Mouse (Mus musculus) hindbrain, embryonic 15.5 days (tissue): Measurements from ENCODE around the gene Gna14. TPM values are rescaled to one million over a fixed set of nuclear protein-coding genes. Genes with fewer than 3 reads are reported as not detected.

ENCODE experiments used
- ATAC-seq: fragments of 200-750 bp; cut with Nextera tagmentation; 2 replicates; pipeline ENCODE4 v1.8.0; 2017; ENCODE audit warnings: low read depth, moderate number of reproducible peaks, moderate TSS enrichment; ENCODE audit not compliant: low FRiP score
- H3K27ac ChIP-seq: fragments of 300-500 bp; sonication (generic); replicated peaks from 2 replicates; pipeline ENCODE4 v1.5.1; 2015; ENCODE audit warnings: mild to moderate bottlenecking, inconsistent platforms
- H3K27me3 ChIP-seq: fragments of 300-500 bp; sonication (generic); 2 replicates; pipeline ENCODE4 v1.6.1; 2015; ENCODE audit warnings: control low read depth, inconsistent platforms
- H3K36me3 ChIP-seq: fragments of 300-500 bp; sonication (generic); 2 replicates; pipeline ENCODE4 v1.6.1; 2015; ENCODE audit warnings: control low read depth, inconsistent platforms
- H3K4me1 ChIP-seq: fragments of 300-500 bp; sonication (generic); replicated peaks from 2 replicates; pipeline ENCODE4 v1.6.1; 2015; ENCODE audit warnings: control low read depth, inconsistent platforms
- H3K4me2 ChIP-seq: fragments of 300-500 bp; sonication (generic); 2 replicates; pipeline ENCODE4 v1.6.1; 2015; ENCODE audit warnings: moderate library complexity, mild to moderate bottlenecking, inconsistent platforms
- H3K4me3 ChIP-seq: fragments of 300-500 bp; sonication (generic); 2 replicates; pipeline ENCODE4 v1.5.1; 2015; ENCODE audit warnings: mild to moderate bottlenecking, inconsistent platforms
- H3K9ac ChIP-seq: fragments of 300-500 bp; sonication (generic); 2 replicates; pipeline ENCODE4 v1.6.1; 2015; ENCODE audit warnings: inconsistent platforms
- H3K9me3 ChIP-seq: fragments of 300-500 bp; sonication (generic); 2 replicates; pipeline ENCODE4 v1.6.1; 2016; ENCODE audit warnings: control low read depth, inconsistent platforms
- WGBS: fragments of 180-500 bp; shearing (Covaris S2); methylation state at CpG from one replicate; pipeline ENCODE4 v1.1.7; 2015; 5-methylcytosine and 5-hydroxymethylcytosine counted together
- polyA plus RNA-seq: library from polyadenylated mRNA; unstranded; fragments of >200 nt; fragmentation: Nextera tagmentation; extraction: Ambion mirVana; gene quantifications from 2 replicates; pipeline ENCODE4 v1.2.1, GENCODE M21; 2015

Gene Gna14
- polyA plus RNA-seq, 1 experiment from 2014 or later: 0.60 TPM

DNA sequence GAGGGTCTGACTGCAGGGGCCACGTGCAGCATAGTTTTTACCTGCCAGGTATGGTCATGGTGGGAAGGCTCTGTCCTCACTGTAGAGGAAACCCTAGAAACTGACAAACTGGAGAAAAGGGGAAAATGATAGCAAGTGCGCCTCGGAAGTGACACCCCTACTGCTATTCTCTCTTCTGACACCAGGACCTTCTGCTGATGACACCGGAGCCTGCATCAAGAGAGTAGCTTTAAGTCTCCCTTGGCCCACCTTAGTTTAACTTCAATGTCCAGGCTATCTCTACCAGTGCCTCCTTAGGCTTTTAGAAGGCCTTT is 1.6 kb downstream of the Gna14 start:
- Histone ChIP-seq H3K27me3 (peaks cover 35% of the 10 kb centered on the region), H3K9me3 (no peaks in the 10 kb centered on the region), H3K27ac (no peak overlapping the region), H3K4me3 (no peak overlapping the region), H3K4me2 (peak overlapping the region; percentile 56), H3K4me1 (peaks cover 20% of the 10 kb centered on the region), H3K9ac (no peak overlapping the region), H3K36me3 (no peaks in the 10 kb centered on the region)
- ATAC-seq: no peak
- WGBS: 30% methylated on average over 4 of the region's 4 CpGs

DNA sequence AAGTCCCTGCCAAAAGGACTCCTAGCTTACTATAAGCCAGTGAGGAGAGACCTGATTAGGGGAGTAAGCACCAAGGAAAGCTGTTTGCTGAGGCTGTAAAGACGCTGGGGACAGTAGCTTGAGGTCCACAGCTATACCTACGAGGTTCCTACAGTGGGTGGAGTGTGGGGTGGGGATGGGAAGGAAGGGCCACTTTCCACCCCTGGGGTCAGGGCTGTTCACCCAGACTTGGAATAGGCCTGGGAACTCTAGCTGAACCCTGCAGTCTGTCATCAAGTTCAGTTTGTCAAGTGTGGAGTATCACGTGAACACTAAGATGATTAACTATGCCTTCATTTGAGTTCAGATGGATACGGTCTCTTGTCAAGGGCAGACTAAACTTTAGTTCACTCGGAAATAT is 2.3 kb downstream of the Gna14 start:
- H3K4me1 ChIP-seq: peaks cover 20% of the 10 kb centered on the region
- WGBS: 72% methylated on average over 5 of the region's 5 CpGs
- H3K4me3 ChIP-seq: no peak overlapping the region
- H3K4me2 ChIP-seq: no peak overlapping the region
- H3K9ac ChIP-seq: no peak overlapping the region
- no peak for ATAC-seq
- H3K36me3 ChIP-seq: no peaks in the 10 kb centered on the region
- no peak overlapping the region for H3K27ac ChIP-seq
- peaks cover 35% of the 10 kb centered on the region for H3K27me3 ChIP-seq
- no peaks in the 10 kb centered on the region for H3K9me3 ChIP-seq

DNA sequence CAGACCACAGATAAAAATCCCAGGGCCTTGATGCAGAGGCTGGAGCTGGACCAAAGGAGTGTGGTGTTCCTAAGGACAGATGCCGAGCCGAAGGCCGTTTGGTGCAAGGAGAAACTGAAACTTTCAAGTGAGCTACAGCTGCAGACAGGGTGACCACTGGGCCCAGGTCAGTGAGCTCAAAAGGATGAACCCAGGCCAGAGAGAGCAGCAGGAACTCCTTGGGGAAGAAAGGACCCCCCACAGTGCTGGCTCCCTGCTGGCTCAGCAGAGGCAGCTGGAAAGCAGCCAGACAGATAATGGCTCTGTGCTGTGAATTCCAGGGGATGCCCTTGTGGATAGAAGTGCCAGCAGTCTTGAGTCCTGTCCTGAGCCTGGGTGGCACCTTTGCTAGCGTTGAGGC is 3.7 kb downstream of the Gna14 start:
- peaks cover 34% of the 10 kb centered on the region for H3K27me3 ChIP-seq
- H3K4me1 ChIP-seq: peaks cover 20% of the 10 kb centered on the region
- 56% methylated on average over 4 of the region's 4 CpGs for WGBS
- no peaks in the 10 kb centered on the region for H3K9me3 ChIP-seq
- no peak for ATAC-seq
- no peak overlapping the region for H3K27ac ChIP-seq
- H3K9ac ChIP-seq: no peak overlapping the region
- no peaks in the 10 kb centered on the region for H3K36me3 ChIP-seq
- H3K4me2 ChIP-seq: no peak overlapping the region
- H3K4me3 ChIP-seq: no peak overlapping the region

DNA sequence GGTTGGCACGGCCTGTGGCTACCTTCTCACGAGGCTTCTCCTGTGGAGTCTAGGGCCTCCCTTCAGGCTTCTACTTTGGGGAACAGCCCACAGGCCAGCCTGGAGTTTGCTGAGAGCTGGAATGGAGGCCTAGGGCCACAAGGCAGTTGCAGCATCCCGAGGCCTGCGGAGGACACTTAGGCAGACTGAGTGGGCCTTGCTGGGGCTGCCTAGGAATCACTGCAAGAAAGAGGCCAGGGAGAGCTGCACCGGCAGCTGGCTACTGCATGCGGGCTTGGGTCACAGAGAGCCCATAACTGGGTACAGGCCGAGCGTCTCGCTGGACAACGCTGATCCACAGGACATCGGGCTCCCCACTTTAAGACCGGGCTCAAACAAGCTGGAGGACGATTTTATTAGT is 4.3 kb downstream of the Gna14 start:
- Histone ChIP-seq H3K4me2 (no peak overlapping the region), H3K9me3 (no peaks in the 10 kb centered on the region), H3K4me3 (no peak overlapping the region), H3K36me3 (no peaks in the 10 kb centered on the region), H3K9ac (no peak overlapping the region), H3K27me3 (peaks cover 30% of the 10 kb centered on the region), H3K4me1 (peaks cover 20% of the 10 kb centered on the region), H3K27ac (no peak overlapping the region)
- WGBS: 65% methylated on average over 13 of the region's 13 CpGs
- no peak for ATAC-seq

DNA sequence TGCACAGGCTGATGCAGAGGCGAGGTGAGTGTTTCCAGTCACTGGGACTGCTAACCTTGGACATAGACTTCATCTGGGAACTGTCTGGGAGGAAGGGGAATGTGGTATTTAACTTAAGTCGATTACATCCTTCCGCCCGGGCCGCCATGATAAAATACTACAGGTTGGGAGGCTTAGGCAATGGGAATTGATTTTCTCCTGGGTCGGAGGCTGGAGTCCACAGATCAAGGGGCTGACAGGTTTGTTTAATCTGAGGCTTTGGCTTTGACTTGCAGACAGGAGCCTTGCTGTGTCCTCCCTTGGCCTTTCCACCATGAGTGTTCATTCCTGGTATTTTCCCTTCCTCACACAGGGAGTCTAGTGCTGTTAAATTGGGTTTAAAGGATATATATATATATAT is 5.8 kb downstream of the Gna14 start:
- Histone ChIP-seq H3K9me3 (no peaks in the 10 kb centered on the region), H3K4me2 (no peak overlapping the region), H3K27me3 (peaks cover 18% of the 10 kb centered on the region), H3K4me3 (no peak overlapping the region), H3K9ac (no peak overlapping the region), H3K27ac (no peak overlapping the region), H3K36me3 (no peaks in the 10 kb centered on the region), H3K4me1 (peaks cover 6% of the 10 kb centered on the region)
- no peak for ATAC-seq
- WGBS: 93% methylated on average over 6 of the region's 6 CpGs

DNA sequence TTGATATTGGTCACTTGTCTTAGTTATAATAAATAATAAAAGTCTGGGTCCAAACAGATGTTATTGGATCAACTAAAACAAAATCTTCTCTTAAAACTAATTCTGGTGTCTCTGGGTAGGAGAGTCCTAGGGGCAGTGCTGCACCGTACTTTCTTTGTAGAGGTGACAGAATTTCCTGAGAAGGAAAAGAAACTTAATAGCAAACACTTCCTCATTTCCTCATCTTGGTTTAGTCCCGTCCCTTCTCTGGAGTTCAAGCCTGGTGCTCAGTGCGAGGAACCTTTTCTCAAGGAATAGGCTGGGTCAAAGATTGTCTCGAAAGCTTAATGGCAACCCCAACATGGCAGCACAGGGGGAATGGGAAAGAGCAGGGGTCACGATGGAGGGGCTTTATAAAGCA is 7.8 kb downstream of the Gna14 start:
- H3K9ac ChIP-seq: no peak overlapping the region
- 88% methylated on average over 5 of the region's 5 CpGs for WGBS
- H3K4me2 ChIP-seq: no peak overlapping the region
- H3K4me1 ChIP-seq: 0 out of 2 replicates have a peak, but pooled peaks cover 4% of the 10 kb centered on the region
- no peak for ATAC-seq
- H3K4me3 ChIP-seq: no peak overlapping the region
- H3K9me3 ChIP-seq: no peaks in the 10 kb centered on the region
- no peak overlapping the region for H3K27ac ChIP-seq
- H3K27me3 ChIP-seq: peaks cover 4% of the 10 kb centered on the region; the same call in 1 of the 2 replicates
- H3K36me3 ChIP-seq: no peaks in the 10 kb centered on the region

DNA sequence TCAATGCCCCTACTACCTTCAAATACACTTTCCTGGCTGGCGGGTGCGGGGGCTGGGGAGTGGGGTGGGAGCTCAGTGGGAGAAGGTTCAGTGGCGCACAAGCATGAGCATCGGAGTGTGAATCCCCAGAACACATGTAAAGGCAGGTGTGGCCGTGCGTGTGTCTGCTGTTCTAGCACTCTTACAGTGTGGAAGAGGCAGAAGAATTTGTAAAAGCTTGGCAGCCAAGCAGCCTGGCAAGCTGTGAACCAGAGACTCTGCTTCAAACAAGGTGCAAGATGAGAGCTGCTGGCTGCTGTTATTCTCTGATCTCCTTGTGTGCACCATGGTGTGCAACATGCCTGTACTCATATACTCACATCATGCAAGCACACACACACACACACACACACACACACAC is 11.1 kb downstream of the Gna14 start:
- no peaks in the 10 kb centered on the region for H3K27me3 ChIP-seq
- ATAC-seq: no peak
- no peaks in the 10 kb centered on the region for H3K36me3 ChIP-seq
- H3K4me2 ChIP-seq: no peak overlapping the region
- no peak overlapping the region for H3K9ac ChIP-seq
- 0 out of 2 replicates have a peak, but pooled peaks cover 4% of the 10 kb centered on the region for H3K4me1 ChIP-seq
- 84% methylated on average over 6 of the region's 6 CpGs for WGBS
- H3K27ac ChIP-seq: no peak overlapping the region
- no peak overlapping the region for H3K4me3 ChIP-seq
- H3K9me3 ChIP-seq: no peaks in the 10 kb centered on the region

DNA sequence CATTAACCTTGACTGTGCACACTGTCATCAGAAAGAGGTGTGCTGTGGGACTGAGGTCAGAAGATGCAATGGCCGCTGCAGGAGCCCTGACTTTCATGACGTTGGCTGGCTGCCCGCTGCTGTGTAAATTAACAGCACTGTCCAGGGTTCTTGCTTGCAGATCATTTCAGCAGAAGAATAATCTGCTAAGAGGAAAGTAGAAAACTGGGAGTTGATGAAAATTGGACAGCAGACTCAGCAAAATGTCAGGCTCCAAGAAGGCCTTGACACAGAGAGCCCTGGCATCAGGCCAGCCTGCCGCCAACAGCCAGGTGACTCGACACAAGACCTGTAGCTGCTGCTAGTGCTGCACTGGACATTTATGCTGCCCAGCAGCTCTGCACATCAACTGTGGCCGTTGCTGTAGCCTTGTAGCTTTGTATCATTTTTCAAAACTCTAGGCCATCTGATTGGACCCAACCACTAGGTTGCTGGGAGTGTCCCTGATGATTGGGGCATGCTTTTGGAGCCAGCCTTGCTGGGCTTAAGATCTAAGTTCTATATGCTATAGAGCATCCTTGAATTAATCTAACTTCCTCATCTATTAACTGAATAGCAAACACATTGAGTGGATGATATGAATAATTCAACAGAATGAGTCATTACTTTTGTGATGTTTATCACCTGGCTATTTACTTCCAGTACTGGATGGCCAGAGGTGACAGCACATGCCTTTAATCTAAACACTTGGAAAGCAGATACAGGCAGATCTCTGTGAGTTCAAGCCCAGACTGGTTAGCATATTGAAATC is 12.5 kb downstream of the Gna14 start:
- H3K27me3 ChIP-seq: no peaks in the 10 kb centered on the region
- H3K4me3 ChIP-seq: no peak overlapping the region
- H3K36me3 ChIP-seq: no peaks in the 10 kb centered on the region
- 0 out of 2 replicates have a peak, but pooled peaks cover 4% of the 10 kb centered on the region for H3K4me1 ChIP-seq
- no peak overlapping the region for H3K27ac ChIP-seq
- no peak overlapping the region for H3K4me2 ChIP-seq
- H3K9me3 ChIP-seq: no peaks in the 10 kb centered on the region
- WGBS: 78% methylated on average over 6 of the region's 6 CpGs
- no peak overlapping the region for H3K9ac ChIP-seq
- peak; percentile 54; the same call in 1 of the 2 replicates for ATAC-seq

DNA sequence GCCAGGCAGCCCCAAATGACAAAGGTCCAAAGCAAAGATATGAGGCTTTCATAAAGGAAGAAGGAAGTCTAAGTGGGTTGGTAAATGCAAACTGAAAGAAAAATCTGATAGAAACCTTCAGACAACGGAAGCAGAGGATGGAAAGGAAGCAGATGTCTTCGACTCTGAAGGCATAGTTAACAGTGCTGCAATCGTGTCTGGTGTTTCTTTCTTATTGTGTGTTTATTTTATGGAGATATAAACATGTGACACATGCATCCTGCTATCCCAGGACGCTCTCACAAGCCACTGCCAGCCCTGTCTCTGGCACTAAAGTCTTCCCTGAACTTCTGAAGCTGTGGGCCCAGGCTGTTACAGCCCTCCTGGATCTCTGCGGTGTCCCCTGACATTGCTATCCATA is 13.2 kb downstream of the Gna14 start:
- no peaks in the 10 kb centered on the region for H3K27me3 ChIP-seq
- H3K4me2 ChIP-seq: no peak overlapping the region
- H3K4me1 ChIP-seq: 0 out of 2 replicates have a peak, but pooled peaks cover 4% of the 10 kb centered on the region
- H3K27ac ChIP-seq: no peak overlapping the region
- no peaks in the 10 kb centered on the region for H3K9me3 ChIP-seq
- H3K36me3 ChIP-seq: no peaks in the 10 kb centered on the region
- no peak overlapping the region for H3K9ac ChIP-seq
- no peak overlapping the region for H3K4me3 ChIP-seq
- WGBS: 85% methylated on average over 5 of the region's 5 CpGs
- ATAC-seq: no peak

DNA sequence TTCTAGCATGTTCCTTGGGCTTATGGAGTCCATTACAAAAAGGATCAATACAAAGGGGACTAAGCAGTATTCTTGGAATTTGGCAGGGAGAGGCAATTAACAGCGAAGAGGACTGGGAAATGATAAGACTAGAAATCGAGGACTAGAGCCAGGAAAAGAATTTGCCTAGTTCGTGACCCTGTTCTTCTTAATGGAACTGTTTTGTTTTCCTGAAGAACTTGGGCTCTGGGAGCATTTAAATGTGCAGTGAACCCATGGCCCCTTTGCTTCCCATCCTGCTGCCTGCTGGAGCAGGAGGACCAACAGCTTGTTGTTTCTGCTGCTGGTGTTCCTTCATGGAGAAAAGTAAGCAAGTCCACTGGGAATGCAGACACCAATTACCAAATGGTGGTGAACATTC is 15.3 kb downstream of the Gna14 start:
- ATAC-seq: no peak
- Histone ChIP-seq H3K4me3 (no peak overlapping the region), H3K9me3 (no peaks in the 10 kb centered on the region), H3K36me3 (no peaks in the 10 kb centered on the region), H3K27ac (no peak overlapping the region), H3K4me1 (0 out of 2 replicates have a peak, but pooled peaks cover 4% of the 10 kb centered on the region), H3K9ac (no peak overlapping the region), H3K4me2 (no peak overlapping the region), H3K27me3 (no peaks in the 10 kb centered on the region)
- WGBS: 62% methylated on average over 3 of the region's 3 CpGs

DNA sequence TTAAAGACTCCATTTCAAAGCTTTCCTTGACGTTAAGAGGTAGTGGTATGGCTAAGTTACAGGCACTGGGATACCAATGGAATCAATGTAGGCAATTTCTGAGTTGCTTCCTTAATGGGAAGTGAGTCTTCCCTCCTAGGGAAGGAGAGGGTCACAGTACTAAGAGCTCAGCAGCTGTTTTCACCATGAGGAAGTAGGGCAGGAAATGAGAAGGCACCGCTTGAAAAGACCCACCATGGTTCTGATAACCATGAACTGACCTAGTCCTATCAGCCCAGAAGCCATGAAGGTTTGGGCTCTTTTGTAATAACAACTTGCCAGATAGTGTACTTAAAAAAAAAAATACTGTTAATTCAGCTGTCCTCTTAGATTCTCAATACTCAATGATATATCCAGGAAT is 20.6 kb downstream of the Gna14 start:
- Histone ChIP-seq H3K9me3 (no peaks in the 10 kb centered on the region), H3K4me3 (no peak overlapping the region), H3K9ac (no peak overlapping the region), H3K27ac (no peak overlapping the region), H3K36me3 (no peaks in the 10 kb centered on the region), H3K27me3 (no peaks in the 10 kb centered on the region), H3K4me1 (peaks cover 4% of the 10 kb centered on the region; the same call in 1 of the 2 replicates), H3K4me2 (no peak overlapping the region)
- no peak for ATAC-seq
- WGBS: 81% methylated on average over 2 of the region's 2 CpGs

DNA sequence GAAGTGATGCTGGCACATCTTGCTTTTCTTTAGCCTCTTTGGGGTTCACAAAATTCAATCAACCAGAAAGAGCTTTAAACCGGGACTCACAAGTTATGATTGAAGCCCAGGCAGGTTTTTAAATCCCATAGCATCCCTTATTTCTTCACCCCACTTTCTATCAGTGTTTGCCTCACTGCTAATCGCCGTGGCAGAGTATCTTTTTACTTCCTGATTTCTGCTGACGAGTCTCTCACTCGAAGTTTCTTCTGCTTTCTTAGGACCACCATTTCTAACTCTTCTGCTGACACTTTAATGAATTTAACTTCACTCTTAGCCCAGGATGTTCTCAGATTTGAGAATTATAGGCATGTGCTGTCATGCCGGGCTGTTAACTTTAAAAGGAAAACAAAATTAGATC is 21.6 kb downstream of the Gna14 start:
- 89% methylated on average over 6 of the region's 6 CpGs for WGBS
- H3K4me3 ChIP-seq: no peak overlapping the region
- no peak overlapping the region for H3K4me2 ChIP-seq
- H3K36me3 ChIP-seq: no peaks in the 10 kb centered on the region
- ATAC-seq: no peak
- no peak overlapping the region for H3K27ac ChIP-seq
- H3K9ac ChIP-seq: no peak overlapping the region
- no peaks in the 10 kb centered on the region for H3K9me3 ChIP-seq
- H3K4me1 ChIP-seq: peaks cover 4% of the 10 kb centered on the region; the same call in 1 of the 2 replicates
- H3K27me3 ChIP-seq: no peaks in the 10 kb centered on the region

DNA sequence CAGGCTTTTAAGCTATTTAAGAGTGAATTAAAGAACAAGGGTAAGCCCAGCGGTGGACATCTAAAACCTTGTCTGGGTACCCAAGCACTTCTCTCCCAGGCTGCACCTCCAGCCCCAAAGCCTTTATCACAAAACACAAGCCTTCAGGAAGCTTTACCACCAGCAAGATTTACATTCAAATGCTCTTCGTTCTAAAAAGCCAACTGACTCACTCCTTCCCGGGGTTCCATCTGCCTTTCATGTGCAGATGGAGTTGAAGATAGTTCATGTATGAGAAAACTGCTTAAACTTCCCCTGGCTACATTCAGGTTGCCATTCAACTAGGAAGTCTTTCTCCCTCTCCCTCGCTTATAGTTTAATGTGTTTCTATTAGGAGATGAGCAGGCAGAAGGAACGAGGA is 23.8 kb downstream of the Gna14 start:
- Histone ChIP-seq H3K27me3 (no peaks in the 10 kb centered on the region), H3K4me3 (no peak overlapping the region), H3K4me2 (no peak overlapping the region), H3K27ac (no peak overlapping the region), H3K4me1 (peaks cover 4% of the 10 kb centered on the region; the same call in 1 of the 2 replicates), H3K9ac (no peak overlapping the region), H3K36me3 (no peaks in the 10 kb centered on the region), H3K9me3 (no peaks in the 10 kb centered on the region)
- no peak for ATAC-seq
- 40% methylated on average over 5 of the region's 5 CpGs for WGBS
